Mouse (Mus musculus) MEL (cell line): ENCODE data around the gene Foxo3. TPM values are rescaled to one million over a fixed set of nuclear protein-coding genes. Genes with fewer than 3 reads are reported as not detected.

ENCODE experiments used
- DNase-seq: peaks from one replicate; pipeline ENCODE4 v3.0.0; 2011; ENCODE audit warnings: low read depth, low spot score
- H3K27ac ChIP-seq: 2 replicates; pipeline ENCODE4 v1.5.1; 2012; ENCODE audit warnings: low read depth, mild to moderate bottlenecking, control low read depth, low read length, moderate library complexity; ENCODE audit not compliant: control insufficient read depth
- H3K27me3 ChIP-seq, 2 experiments: fragments of 150-350 bp in 1 of 2; sonication (generic) in 1 of 2; 2 replicates each; pipeline ENCODE4 v1.6.1; 2012; ENCODE audit warnings: low read length in 2 of 2, mild to moderate bottlenecking in 2 of 2, improper control_type of control experiment in 1 of 2, moderate library complexity in 1 of 2; ENCODE audit not compliant: insufficient read depth in 2 of 2, control insufficient read depth in 1 of 2
- H3K36me3 ChIP-seq, 2 experiments: 2 replicates each; pipeline ENCODE4 v1.6.1; 2012 to 2014; ENCODE audit warnings: low read length in 2 of 2, improper control_type of control experiment in 1 of 2, inconsistent platforms in 1 of 2, mild to moderate bottlenecking in 1 of 2; ENCODE audit not compliant: insufficient read depth in 2 of 2, control insufficient read depth in 1 of 2
- H3K4me1 ChIP-seq, 2 experiments: fragments of 150-350 bp in 1 of 2; sonication (generic) in 1 of 2; 2 replicates each; pipeline ENCODE4 v1.6.1; 2012; ENCODE audit warnings: low read length in 2 of 2, improper control_type of control experiment in 1 of 2, mild to moderate bottlenecking in 1 of 2; ENCODE audit not compliant: insufficient read depth in 2 of 2, control insufficient read depth in 1 of 2
- H3K4me3 ChIP-seq, 2 experiments: fragments of 150-350 bp in 1 of 2; sonication (generic) in 1 of 2; 2 replicates each; pipeline ENCODE4 v1.5.1; 2012; ENCODE audit warnings: low read depth in 2 of 2, low read length in 2 of 2, mild to moderate bottlenecking in 2 of 2, moderate library complexity in 2 of 2, control low read depth in 1 of 2, improper control_type of control experiment in 1 of 2; ENCODE audit not compliant: control insufficient read depth in 1 of 2, insufficient read depth in 1 of 2
- H3K79me2 ChIP-seq: 2 replicates; pipeline ENCODE4 v1.6.1; 2012; ENCODE audit warnings: mild to moderate bottlenecking, low read length, moderate library complexity; ENCODE audit not compliant: control insufficient read depth, poor library complexity, insufficient read depth
- H3K9ac ChIP-seq: 2 replicates; pipeline ENCODE4 v1.6.1; 2012; ENCODE audit warnings: low read depth, mild to moderate bottlenecking, control low read depth, low read length, moderate library complexity; ENCODE audit not compliant: control insufficient read depth, poor library complexity, severe bottlenecking
- H3K9me3 ChIP-seq: fragments of 150-350 bp; sonication (generic); replicated peaks from 2 replicates; pipeline ENCODE4 v1.6.1; 2012; ENCODE audit warnings: mild to moderate bottlenecking, low read length, improper control_type of control experiment, moderate library complexity; ENCODE audit not compliant: insufficient read depth
- BHLHE40 ChIP-seq: IDR thresholded peaks from 2 replicates; pipeline ENCODE4 v1.6.1; 2012; ENCODE audit warnings: low read depth, mild to moderate bottlenecking, inconsistent platforms, low read length, improper control_type of control experiment, borderline replicate concordance
- CHD1 ChIP-seq: IDR thresholded peaks from 2 replicates; pipeline ENCODE4 v1.6.1; 2012; ENCODE audit warnings: low read depth, mild to moderate bottlenecking, inconsistent platforms, low read length, improper control_type of control experiment
- CHD2 ChIP-seq: IDR thresholded peaks from 2 replicates; pipeline ENCODE4 v1.6.1; 2011; ENCODE audit warnings: low read length, improper control_type of control experiment
- E2F4 ChIP-seq: IDR thresholded peaks from 2 replicates; pipeline ENCODE4 v1.6.1; 2011; ENCODE audit warnings: low read depth, low read length, improper control_type of control experiment, borderline replicate concordance
- ELF1 ChIP-seq: IDR thresholded peaks from 2 replicates; pipeline ENCODE4 v1.6.1; 2014; ENCODE audit warnings: low read depth, mild to moderate bottlenecking, inconsistent platforms, low read length, improper control_type of control experiment, moderate library complexity
- HCFC1 ChIP-seq: IDR thresholded peaks from 2 replicates; pipeline ENCODE4 v1.6.1; 2012; ENCODE audit warnings: low read depth, mild to moderate bottlenecking, inconsistent platforms, low read length, improper control_type of control experiment, moderate library complexity
- KAT2A ChIP-seq: conservative IDR thresholded peaks from 2 replicates; pipeline ENCODE4 v1.6.1; 2012; ENCODE audit warnings: low read depth, low read length, improper control_type of control experiment, inconsistent platforms
- MAFK ChIP-seq: IDR thresholded peaks from 2 replicates; pipeline ENCODE4 v1.6.1; 2011; ENCODE audit warnings: low read depth, mild to moderate bottlenecking, low read length, improper control_type of control experiment, borderline replicate concordance
- MAZ ChIP-seq: IDR thresholded peaks from 2 replicates; pipeline ENCODE4 v1.6.1; 2012; ENCODE audit warnings: low read depth, mild to moderate bottlenecking, inconsistent platforms, low read length, improper control_type of control experiment
- MEF2A ChIP-seq: IDR thresholded peaks from 2 replicates; pipeline ENCODE4 v1.6.1; 2014; ENCODE audit warnings: low read depth, mild to moderate bottlenecking, inconsistent platforms, low read length, improper control_type of control experiment; ENCODE audit not compliant: poor library complexity, insufficient replicate concordance, severe bottlenecking; ENCODE audit errors: extremely low read depth
- MYC ChIP-seq: IDR thresholded peaks from 2 replicates; pipeline ENCODE4 v1.6.1; 2011; ENCODE audit warnings: low read depth, mild to moderate bottlenecking, low read length, improper control_type of control experiment, moderate library complexity
- NELFE ChIP-seq: IDR thresholded peaks from 2 replicates; pipeline ENCODE4 v1.6.1; 2011; ENCODE audit warnings: low read depth, low read length, improper control_type of control experiment
- NRF1 ChIP-seq: IDR thresholded peaks from 2 replicates; pipeline ENCODE4 v1.6.1; 2014; ENCODE audit warnings: low read depth, mild to moderate bottlenecking, inconsistent platforms, low read length, improper control_type of control experiment, moderate library complexity; ENCODE audit not compliant: poor library complexity, insufficient read depth, severe bottlenecking
- POLR2AphosphoS2 ChIP-seq: IDR thresholded peaks from 2 replicates; pipeline ENCODE4 v1.6.1; 2011; ENCODE audit warnings: low read length, improper control_type of control experiment
- POLR2AphosphoS5 ChIP-seq: IDR thresholded peaks from 2 replicates; pipeline ENCODE4 v1.6.1; 2012; ENCODE audit warnings: low read depth, borderline replicate concordance, mild to moderate bottlenecking, inconsistent platforms, low read length, moderate library complexity, mixed read lengths
- RAD21 ChIP-seq: IDR thresholded peaks from 2 replicates; pipeline ENCODE4 v1.6.1; 2011; ENCODE audit warnings: mild to moderate bottlenecking, low read depth, low read length, improper control_type of control experiment
- RCOR1 ChIP-seq: IDR thresholded peaks from 2 replicates; pipeline ENCODE4 v1.6.1; 2012; ENCODE audit warnings: low read depth, mild to moderate bottlenecking, inconsistent platforms, low read length, improper control_type of control experiment
- SIN3A ChIP-seq: IDR thresholded peaks from 2 replicates; pipeline ENCODE4 v1.6.1; 2012; ENCODE audit warnings: low read length, improper control_type of control experiment, inconsistent platforms
- SMC3 ChIP-seq: IDR thresholded peaks from 2 replicates; pipeline ENCODE4 v1.6.1; 2011; ENCODE audit warnings: low read depth, low read length, improper control_type of control experiment
- TCF12 ChIP-seq: IDR thresholded peaks from 2 replicates; pipeline ENCODE4 v1.6.1; 2014; ENCODE audit warnings: low read depth, mild to moderate bottlenecking, inconsistent platforms, low read length, improper control_type of control experiment, moderate library complexity
- USF2 ChIP-seq, 2 experiments: IDR thresholded peaks; 2 replicates each; pipeline ENCODE4 v1.6.1; 2011 to 2012; ENCODE audit warnings: improper control_type of control experiment in 2 of 2, low read length in 2 of 2, borderline replicate concordance in 1 of 2, inconsistent platforms in 1 of 2, low read depth in 1 of 2, mild to moderate bottlenecking in 1 of 2; ENCODE audit not compliant: insufficient read depth in 1 of 2
- ZC3H11A ChIP-seq: IDR thresholded peaks from 2 replicates; pipeline ENCODE4 v1.6.1; 2012; ENCODE audit warnings: low read depth, mild to moderate bottlenecking, inconsistent platforms, low read length, improper control_type of control experiment
- ZMIZ1 ChIP-seq: IDR thresholded peaks from 2 replicates; pipeline ENCODE4 v1.6.1; 2012; ENCODE audit warnings: low read depth, mild to moderate bottlenecking, inconsistent platforms, low read length, improper control_type of control experiment, moderate library complexity
- ZNF384 ChIP-seq: IDR thresholded peaks from 2 replicates; pipeline ENCODE4 v1.6.1; 2012; ENCODE audit warnings: low read depth, mild to moderate bottlenecking, inconsistent platforms, low read length, improper control_type of control experiment
- polyA plus RNA-seq, 2 experiments: library from polyadenylated mRNA; stranded (reverse) in 1 of 2; unstranded in 1 of 2; fragments of >175 nt in 1 of 2; fragments of >200 nt in 1 of 2; gene quantifications; 2 replicates each; pipeline versions ENCODE4 v1.2.1 to v1.2.4; 2012; ENCODE audit warnings: low replicate concordance in 2 of 2, low read depth in 1 of 2; ENCODE audit not compliant: insufficient read length in 2 of 2, insufficient read depth in 1 of 2, missing spikeins in 1 of 2
- total RNA-seq: library from RNA; depleted of rRNA; stranded (reverse); fragments of 300-350 nt; gene quantifications from 2 replicates; pipeline ENCODE4 v1.2.3, GENCODE M21; 2012

Foxo3 gene
- total and polyA plus RNA-seq, 3 experiments, result 21.0 to 103 (median 27.2) TPM

DNA sequence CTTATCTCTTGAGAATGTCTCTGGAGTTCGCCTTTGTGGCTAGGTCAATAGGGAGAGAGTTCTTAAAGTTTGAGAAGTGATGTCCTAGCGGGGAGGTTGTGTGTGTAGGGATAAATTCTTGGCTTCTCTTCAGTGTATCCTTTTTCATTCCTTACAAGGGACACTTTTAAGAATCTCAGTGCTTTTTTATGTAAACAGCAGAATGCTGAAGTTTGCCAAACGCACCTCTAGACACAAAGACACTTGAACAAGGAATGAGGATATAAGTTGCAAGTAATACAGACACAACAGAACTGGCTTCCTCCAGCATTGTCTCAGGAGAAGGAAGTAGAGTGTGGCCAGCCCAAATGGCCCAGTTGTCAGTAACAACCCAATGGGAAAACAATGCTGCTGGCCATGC lies 126.8 kb downstream of the Foxo3 start:
- H3K4me1 ChIP-seq, result no peaks in the 10 kb centered on the region; a peak in 1 of 4 replicates

DNA sequence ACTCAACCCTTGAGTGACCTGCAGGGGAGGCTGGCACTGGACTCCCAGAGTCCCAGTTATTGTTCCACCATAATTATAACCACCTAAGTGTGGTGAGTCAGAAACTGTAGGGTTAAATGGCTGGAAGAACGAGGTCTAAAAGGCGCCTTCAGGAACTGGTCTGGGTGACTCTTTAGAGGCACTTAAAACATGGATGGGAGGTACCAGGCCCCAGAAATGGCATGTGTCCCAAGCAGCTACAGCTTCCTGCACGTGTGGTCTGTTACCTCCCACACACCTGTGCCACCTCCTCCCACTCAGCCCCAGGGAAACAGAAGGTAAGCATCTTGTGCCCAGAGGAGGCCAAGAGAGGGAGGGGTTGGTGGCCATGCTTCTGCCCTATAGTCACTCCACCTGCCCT lies 128.2 kb downstream of the Foxo3 start:
- Histone ChIP-seq H3K27ac (no peak overlapping the region), H3K9ac (no peak overlapping the region), H3K4me1 (no peaks in the 10 kb centered on the region; a peak in 1 of 4 replicates), H3K4me3 (no peak overlapping the region), H3K9me3 (no peaks in the 10 kb centered on the region), H3K79me2 (no peaks in the 10 kb centered on the region), H3K27me3 (no peaks in the 10 kb centered on the region; a peak in 1 of 4 replicates), H3K36me3 (no peaks in the 10 kb centered on the region)
- no peak for DNase-seq
- TF ChIP-seq MYC (no peak), ELF1 (no peak), HCFC1 (no peak), ZMIZ1 (no peak), RAD21 (no peak), ZNF384 (no peak), KAT2A (no peak), POLR2AphosphoS5 (no peak), ZC3H11A (no peak), USF2 (IDR thresholded peaks at IDR 0.05; ENCODE audit: borderline replicate concordance in 1 of 2, insufficient read depth in 1 of 2, low read depth in 1 of 2, low read length in 2 of 2) (no peak), CHD2 (no peak), POLR2AphosphoS2 (no peak), NELFE (no peak), SMC3 (no peak), BHLHE40 (no peak)

More for the DNA sequence above, 126.8 kb downstream of the Foxo3 start:
- TF ChIP-seq NRF1 (no peak), MEF2A (no peak), MAZ (no peak), CHD1 (no peak), POLR2AphosphoS2 (no peak), SIN3A (no peak), RAD21 (no peak), TCF12 (no peak), RCOR1 (no peak), E2F4 (no peak), MAFK (no peak), ZC3H11A (no peak)
- Histone ChIP-seq H3K36me3 (no peaks in the 10 kb centered on the region), H3K79me2 (no peaks in the 10 kb centered on the region), H3K27me3 (no peaks in the 10 kb centered on the region; a peak in 1 of 4 replicates), H3K9ac (no peak overlapping the region), H3K9me3 (no peaks in the 10 kb centered on the region), H3K4me3 (no peak overlapping the region), H3K27ac (no peak overlapping the region)
- DNase-seq, result no peak
